Mouse (Mus musculus) right cerebral cortex, postnatal 25 days (tissue): ENCODE measurements around the gene Gm7030.
"Not testable (repeated sequence)": the region's sequence is repeated elsewhere in the genome, so short reads cannot be mapped to it uniquely, and the experiment has no call there.

Experiments
- DNase-seq: peaks from one replicate; pipeline ENCODE4 v3.0.0; 2022

Gene Gm7030

DNA sequence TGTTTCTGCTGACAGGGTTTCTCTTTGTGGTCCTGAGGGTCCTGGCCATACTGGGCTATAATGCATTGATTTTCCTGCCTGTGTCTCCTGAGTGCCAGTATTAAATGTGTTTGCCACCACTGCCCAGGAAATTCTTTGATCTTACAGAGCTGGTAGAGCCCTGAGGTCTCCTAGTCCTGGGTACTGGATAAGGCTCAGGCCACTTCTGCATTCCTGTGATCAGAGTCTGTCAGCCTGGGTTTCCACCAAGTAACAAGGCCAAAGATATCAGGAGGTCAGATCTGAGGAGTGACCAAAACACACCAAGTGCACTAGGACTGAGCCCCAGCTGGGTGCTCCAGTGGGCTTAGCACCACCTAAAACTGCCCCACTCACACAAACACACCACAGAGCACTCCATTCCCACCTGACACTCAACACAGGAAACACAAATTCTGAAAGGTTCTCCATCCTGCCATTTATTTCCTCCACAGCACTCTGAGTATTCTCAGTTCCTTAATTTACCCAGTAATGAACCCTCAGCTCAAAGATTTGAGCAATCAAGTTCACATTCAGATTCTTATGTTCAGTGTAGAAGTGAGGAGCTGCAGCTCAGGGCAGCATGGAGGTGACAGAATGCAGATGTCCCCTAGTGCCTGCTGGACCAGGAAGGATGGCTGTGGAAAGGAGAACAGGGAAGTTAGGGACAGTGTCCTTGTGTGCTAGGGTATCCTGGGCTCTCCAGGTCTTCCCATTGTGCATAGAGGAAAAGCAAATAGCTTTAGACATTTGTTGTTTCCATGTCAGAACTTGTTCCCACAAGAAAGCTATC lies 6.4 kb upstream of the Gm7030 start:
- DNase-seq = not testable (repeated sequence)

DNA sequence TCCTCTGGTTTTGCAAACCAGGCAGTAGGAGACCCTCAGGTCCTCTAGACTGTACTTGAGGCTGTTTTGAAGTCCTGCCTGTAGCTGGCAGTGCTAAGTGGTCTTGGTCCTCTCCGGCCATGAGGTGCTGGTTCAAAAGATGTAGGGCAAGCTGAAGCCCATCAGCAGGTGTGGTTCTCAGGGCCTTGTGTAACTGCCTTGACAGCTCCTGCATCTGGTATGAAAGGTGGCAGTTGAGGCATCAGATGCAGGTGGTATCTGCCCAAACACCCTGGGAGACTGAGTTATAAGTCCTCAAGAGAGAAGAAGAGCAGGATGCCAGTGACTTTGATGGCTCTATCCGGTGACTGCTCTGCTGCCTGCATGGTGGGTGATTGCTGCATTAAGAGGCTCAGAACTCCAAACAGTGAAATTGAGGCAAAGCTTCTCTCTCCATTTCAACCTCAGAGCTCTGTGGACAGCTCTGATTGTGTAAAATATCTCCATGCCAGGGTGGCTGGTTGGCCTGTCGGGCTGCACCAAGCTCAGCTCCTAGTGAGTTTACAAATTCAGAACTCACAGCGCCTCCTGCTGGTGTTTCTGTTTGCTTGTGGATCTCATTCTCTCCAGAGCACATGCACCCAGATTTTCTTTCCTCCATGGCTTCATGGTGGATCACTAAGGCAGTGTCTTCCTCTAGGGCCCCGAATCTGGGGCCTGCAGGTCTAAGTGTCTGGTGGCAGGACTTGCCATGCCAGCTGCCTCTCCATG lies 2.5 kb upstream of the Gm7030 start:
- DNase-seq = no peak

DNA sequence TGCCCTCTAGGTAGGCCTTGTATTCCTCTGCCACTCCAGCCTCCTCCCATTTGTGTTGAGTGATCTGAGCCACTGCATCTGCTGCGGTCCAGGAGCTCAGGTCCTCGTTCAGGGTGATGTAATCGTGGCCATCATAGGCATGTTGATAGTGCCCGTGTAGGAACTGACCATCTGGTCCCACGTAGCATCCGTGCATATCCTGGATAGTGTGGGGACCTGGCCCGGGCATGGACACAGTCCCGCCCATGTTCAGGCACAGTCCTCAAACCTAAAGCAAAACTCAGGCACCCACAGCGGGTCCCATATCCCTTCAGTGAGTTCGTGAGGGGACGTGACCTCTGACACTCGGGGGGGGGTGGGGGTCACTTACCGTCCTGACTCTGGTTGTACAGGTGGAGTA lies 700 bp downstream of the Gm7030 start:
- DNase-seq = not testable (repeated sequence)

DNA sequence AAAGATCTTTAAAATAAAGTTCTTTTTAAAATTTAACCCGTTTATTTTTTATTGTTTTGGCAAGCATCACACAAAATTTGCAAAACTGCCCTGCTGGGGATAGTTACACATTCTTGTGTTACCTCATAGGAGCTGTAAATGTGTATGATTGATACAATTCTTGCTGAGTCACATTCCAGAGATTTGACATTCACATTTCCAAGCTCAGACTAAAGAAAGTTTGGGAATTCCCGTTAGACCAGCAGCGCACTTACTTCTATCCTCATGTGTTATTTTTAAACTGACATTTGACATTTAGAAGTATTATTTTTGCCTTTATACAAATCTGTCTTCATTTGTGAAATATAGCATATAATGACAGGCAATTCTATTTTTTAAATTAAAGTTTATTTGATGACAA lies 5.1 kb downstream of the Gm7030 start:
- not testable (repeated sequence) for DNase-seq

DNA sequence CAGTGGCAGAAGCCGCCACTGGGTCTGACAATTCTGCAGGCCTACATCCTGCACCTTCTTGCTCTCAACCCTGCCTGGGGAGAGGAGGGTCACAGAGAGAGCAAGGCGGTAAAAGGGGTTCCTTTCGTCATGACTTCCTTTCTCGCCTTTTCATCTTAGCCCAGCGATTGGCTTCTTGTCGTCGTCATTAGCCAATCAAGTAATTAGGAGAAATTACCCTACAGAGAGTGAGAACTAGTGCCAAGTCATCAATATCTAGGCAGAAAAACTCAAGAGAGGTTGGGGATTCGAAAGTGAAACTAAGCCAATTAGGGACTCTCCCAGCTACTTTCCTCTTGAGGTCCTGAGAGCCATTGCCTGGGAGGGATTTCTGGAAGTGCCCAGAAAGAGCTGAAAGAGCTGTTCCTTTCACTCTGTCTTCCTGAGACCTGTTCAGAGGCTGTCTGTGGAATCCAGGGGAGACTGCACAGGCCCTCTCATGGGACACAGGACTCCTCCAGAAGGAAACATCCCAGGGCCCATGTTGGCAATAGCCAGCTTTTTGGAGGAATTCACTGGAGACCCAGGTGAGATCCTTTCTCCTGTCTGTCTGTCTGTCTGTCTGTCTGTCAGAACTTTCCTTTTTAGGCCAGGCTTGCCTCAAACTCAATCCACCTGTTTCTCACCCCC lies 7.7 kb downstream of the Gm7030 start, which contains the start of gene Gm19684:
TSS of gene Gm19684 (plus strand) at position 327 of the 669 bp plus-strand sequence.
- not testable (repeated sequence) for DNase-seq

DNA sequence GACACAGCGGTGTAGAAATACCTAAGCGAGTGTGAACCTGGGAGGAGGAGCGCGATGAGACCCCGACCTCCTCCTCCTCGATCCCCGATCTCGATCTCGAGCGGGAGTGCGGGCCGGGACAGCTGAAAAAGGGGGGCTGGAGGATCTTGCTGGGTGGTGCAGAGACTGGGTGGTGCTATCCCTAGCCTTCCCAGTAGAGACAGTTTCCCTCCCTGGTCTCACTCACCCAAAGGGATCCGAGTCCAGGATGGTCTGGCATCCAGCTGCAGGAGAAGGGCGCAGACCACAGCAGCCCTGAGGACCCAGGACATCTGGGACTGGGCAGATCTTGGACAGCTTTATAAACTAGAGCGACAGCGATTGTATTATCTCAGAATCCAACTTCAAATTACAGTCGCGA lies 8.4 kb downstream of the Gm7030 start:
- DNase-seq = not testable (repeated sequence)

DNA sequence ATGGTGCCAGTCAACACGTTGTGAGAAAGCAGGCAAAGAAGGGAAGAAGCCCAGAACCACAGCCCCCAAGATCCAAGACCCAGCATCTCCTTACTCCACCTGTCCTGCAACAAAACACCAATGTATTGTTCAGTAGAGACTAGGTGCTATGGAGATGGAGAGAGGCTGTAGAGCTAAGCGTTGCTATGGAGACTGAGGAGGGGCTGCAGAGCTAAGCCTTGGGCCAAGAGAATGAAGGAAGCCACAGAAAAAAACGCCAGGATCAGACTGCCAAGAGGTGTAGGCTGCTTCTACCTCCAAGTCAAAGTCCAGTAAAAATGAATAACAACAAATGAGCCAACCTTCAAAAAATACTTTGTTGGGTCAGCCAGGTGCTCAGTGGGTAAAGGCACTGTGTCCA lies 12.7 kb downstream of the Gm7030 start:
- DNase-seq = not testable (repeated sequence)

DNA sequence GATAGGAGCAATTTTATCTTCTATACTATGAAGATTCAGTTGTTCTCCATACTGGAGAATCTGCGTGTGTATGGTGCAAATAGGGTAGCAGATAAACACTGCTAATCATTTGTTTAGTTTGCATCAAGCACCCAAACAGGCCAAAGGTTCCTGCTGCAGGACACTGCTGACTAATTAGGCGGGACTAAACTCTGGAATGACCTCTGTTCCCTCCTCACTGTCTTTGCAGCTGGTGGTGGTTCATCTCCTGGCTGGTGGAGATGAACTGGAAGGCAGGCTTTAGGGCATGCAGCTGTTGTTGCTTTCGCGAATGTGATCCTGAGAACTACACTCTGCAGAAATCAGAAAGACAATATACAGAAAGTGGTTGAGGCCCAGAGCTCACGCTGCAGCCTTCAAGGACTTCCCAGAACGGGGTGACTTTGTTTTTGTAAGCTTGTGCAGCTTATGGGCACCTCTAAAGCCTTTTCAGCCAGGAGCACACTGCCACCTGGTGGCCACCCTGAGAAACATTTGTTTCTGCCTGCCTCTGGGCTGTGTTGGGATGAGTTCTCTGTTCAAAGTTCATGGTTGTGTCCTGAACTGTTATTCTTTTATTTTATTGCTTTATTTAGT lies 15.1 kb downstream of the Gm7030 start:
- not testable (repeated sequence) for DNase-seq

DNA sequence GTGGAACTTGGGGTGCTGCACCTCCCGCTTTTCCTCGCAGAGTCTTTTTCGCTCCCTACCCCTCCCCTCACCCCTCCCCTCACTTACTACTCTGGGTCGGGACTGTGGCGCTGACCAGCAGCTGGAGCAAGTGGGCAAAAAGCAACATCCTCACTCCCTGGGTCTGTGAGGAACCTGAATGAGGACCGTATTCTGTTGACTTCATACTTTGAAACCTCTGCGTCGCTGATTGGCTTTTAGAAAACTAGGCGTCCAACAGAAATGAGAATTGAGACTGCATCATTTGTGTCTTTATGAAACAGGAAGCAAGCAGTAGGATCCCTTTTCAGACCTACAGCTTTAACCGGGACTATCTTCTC lies 17.7 kb downstream of the Gm7030 start:
- DNase-seq = peak; percentile 26

DNA sequence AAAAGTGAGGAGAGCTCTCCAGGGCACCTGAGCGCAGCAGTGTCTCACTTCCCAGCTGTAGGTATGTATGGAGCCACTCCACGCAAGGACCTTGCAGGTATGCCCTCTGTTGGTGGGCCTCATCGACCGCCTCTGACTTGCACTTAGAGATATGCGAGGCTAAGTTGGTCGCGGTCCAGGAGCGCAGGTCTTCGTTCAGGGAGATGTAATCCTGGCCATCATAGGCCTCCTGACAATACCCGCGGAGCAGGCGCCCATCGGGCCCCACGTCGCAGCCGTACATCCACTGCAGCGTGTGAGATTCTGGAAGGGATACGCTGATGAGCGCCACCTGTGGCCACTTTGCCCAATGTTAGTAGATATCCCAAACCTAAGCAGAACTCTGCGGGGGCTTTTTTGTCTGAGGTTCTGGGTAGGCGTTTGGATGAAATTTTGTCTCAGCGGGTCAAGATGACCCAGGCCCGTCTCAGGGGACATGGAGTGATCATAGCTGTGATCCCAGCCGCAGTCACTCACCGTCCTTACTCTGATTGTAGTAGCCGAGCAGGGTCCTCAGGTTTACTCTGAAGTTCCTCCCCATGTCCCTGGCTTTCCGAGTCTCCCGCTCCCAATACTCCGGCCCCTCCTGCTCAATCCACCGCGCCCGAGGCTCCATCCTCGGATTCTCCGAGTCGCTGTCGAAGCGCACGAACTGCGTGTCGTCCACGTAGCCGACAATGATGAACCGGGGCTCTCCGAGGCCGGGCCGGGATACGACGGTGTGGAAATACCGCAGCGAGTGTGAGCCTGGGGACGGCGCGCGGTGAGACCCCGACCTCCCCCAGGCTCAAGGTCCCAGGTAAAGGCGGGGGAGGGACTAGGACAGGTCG lies 18.4 kb downstream of the Gm7030 start:
- peak; percentile 32 for DNase-seq

DNA sequence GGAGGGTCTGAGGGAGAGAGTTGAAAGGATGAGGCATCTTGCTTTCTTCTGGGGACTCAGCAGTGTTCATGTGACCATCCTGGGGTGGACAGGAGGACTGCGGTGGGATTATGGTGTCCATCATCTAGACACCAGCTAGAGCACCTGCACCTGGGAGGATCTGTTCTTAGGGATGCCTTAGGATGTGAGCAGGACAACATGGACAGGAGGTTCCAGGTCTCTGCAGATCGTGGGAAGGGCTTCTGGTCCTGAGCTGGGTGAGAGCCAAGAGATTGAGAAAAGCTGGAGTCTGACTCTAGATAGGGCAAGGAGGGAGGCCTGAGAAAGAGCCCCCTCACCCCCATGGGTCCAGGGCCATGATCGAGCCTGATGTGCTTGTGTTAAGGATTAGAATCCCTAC lies 19.1 kb downstream of the Gm7030 start:
- not testable (repeated sequence) for DNase-seq

DNA sequence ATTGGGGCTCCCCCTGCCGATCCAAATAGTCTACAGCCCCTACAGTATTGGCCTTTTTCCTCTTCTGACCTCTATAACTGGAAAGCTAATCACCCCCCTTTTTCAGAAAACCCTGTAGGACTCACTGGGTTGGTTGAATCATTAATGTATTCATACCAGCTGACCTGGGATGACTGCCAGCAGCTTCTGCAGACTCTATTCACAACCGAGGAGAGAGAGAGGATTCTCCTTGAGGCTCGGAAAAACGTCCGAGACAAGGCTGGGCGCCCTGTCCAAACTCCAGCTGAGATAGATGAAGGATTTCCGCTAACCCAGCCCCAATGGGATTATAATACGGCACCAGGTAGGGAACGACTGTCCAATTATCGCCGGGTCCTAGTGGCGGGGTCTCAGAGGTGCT lies 27.1 kb downstream of the Gm7030 start:
- not testable (repeated sequence) for DNase-seq

DNA sequence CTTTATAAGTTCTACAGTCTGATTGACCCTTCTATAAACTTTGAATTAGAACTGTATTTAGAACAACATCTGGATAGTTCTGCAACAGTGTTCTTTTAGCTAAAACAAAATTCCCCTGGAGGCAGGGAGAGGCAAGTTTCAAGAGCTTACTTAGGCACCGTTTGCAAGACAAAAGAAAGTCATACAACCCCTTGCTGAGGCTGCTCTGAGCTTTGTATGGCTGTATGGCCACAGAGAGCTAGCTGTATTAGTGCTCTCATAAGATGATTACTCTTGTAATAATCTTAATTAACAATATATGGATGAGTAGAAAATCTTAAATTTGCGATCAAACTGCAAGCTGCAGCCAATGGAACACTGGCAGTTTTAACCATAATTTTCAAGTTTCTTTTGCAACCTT lies 29.6 kb downstream of the Gm7030 start:
- not testable (repeated sequence) for DNase-seq

DNA sequence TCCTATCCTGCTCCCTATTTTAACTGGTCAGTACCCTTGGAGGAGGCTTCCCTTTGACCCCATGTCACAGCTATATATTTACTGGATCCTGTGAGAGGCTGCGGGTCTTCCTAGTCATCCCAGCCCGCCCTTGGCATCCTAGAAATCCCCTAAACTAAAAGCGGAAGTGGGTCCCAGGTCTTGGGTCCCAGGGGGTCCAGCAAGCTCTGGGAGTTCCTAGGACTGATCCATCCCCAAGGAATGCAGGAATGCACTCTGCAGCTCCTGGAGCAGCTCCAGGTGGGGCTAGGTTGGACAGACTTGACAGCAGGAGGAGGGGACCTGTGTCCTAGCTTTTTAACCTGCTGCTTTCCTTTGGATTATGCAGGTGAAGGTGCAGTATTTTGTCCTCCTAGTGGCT lies 35.3 kb downstream of the Gm7030 start:
- DNase-seq = no peak

DNA sequence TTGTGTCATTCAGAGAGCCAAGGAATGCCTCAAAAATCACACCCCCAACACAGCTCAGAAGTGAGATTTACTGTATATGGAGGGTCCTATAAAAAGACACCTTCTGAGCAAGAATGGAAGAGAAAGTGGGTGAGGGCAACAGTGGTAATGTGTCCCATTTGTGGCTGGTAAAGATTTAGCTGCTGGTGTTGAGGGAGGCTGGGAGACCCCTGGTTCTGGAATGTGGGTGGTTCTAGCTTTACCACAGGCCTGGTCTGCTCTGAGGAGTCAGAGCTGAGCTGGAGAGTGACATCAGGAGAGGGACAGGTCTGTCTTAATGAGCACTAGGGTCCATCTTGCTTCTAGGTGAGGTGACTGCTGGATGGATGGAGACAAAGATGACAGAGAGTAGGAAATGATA lies 36.7 kb downstream of the Gm7030 start:
- DNase-seq = not testable (repeated sequence)

DNA sequence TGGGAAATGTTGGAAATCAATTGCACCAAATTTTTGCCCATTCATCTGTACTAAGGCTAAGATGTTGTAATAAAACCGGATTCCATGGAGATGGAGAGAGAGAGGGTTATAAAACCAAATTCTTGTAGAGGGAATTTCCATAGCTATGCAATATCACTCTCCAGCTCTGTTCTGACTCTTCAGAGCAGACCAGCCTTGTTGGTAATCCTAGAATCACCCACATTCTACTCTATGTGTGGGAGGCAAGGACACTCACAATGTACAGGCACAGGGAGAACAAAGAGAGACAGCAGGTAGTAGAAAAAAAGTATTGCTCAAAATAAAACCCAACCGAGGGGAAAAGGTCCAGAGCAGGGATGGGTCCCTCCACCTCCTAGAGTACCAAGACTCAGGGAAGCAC lies 37.3 kb downstream of the Gm7030 start:
- DNase-seq = not testable (repeated sequence)

DNA sequence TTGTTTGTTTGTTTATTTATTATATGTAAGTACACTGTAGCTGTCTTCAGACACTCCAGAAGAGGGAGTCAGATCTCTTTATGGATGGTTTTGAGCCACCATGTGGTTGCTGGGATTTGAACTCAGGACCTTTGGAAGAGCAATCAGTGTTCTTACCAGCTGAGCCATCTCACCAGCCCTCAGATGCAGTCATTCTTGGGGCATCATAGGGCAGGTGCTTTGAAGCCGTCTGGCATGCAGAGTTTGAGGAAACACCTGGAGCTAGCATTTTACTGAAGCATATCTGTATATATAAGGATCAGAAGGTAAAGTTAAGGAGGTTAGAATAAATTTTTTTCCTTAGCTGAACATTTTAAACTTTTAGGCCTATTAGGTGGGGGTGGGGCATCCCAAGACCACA lies 43.2 kb downstream of the Gm7030 start:
- DNase-seq = not testable (repeated sequence)

DNA sequence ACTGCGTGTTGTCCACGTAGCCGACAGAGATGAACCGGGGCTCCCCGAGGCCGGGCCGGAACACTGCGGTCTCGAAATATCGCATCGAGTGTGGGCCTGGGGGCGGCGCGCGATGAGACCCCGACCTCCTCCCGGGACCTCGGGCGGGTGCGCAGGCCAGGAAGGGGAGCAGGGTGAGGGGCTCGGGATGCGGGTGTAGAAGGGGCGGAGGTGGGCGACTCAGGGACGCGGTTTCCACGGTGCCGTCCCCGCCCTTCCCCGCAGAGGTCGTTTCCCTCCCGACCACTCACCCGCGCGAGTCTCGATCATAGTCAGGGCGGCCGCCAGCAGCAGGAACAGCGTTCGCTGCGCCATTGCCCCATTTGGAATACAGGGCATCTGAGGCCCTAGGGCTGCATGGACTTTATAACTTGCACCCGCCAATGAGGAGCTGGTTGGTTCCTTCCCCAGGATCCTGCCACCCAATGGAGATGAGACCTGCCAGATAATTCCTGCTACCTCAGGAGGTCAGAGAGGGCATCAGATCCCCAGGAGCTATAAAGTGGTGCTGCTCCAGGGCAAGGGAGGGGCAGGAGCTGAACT lies 45.3 kb downstream of the Gm7030 start:
- DNase-seq = no peak

DNA sequence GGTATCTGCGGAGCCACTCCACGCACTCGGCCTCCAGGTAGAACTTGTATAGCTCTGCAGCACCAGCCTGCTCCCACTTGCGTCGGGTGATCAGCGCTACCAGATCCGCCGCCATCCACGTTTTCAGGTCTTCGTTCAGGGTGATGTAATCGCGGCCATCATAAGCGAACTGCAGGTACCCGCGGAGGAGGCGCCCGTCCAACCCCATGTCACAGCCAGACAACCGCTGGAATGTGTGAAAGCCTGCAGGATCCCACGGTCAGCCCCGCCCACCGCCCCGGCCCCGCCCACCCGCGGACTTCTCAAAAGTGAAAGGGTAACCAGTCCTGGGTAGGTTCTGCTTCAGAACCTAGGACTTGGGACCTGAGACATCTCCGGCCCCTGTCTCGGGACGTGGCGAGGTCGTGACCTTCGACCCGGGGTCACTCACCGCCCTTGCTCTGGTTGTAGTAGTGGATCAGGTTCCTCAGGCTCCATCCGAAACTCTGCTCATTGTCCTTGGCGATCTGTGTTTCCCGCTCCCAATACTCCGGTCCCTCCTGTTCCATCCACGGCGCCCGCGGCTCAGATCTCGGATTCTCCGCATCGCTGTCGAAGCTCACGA lies 45.9 kb downstream of the Gm7030 start:
- no peak for DNase-seq

DNA sequence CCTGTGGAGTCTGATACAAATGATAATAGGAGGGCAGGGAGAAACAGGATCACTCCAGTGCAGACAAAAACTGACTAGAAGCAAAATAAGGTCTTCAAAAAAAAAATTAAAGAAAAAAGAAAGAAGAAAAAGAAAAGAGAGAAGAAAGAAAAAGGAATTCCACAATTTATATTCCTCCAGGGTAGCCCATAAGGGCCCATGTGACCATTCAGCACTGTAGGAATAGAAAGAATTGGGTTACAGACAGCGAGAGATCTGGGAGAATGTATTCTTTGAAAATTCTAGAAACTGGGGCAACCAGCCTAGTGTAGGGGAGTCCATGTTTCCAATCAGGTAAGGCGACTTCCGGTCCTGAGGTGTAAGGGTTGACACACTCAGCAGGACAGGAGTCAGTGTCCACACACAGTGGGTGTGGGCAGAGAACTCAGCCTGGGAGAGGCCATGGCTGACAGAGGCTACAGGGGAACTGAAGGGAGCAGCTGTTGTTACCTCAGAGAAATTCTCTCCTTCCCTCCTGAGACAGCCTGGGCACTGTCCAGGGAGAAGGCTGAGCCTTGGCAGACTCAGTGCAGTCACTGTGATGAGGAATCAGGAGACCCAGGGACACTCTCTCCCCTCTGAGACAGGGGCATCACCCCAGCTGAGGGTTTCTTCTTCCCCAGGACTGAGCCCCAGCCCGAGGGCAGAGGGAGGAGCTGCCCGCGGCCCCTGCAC lies 46.5 kb downstream of the Gm7030 start:
- not testable (repeated sequence) for DNase-seq

DNA sequence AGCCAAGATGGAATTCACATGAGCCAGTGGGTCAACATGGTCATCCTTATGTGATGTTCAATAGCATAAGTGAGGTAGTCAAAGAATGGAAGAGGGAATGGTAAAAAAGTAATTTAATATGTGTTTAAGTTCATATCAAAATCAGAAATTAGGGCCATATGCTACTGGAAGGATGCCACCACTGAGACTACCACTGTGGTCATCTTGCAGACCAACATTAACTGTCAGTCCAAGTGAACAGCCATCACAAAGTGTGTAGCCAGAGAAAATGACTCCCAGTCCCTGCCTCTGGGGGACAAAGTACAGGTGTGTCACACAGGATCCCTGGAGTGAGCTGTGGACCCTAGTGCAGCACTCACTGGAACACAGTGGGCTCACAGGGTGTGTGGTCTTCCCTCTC lies 47.3 kb downstream of the Gm7030 start:
- not testable (repeated sequence) for DNase-seq
